In the genomic region with DNA sequence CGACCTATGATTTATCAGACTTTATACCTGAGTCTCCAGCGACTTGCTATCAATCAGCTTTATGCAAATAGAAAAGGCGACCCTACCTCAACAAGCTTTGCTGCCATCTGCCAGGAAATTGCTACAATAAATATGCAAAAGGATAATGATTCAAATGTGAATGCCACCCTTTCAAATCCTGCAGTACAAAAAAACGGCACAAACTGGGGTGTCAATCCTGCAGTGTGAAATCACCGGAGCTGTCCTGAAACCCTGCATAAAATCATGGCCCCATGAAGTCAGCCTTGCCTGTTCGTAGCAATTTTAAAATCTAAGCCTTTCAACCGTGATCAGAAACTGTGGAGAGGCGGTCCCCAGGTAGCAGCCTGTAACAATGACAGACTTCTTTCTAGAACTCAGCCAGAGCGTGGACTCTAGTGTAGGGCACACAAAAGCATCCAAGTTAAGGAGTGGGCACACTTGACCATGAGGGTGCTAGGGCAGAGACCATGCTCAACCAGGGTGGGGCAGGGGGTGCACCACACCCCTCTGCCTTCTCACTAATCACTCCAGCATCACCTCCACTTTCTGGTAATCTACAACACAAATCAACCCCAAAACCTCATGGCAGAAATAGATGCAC, we compare ENCODE assay signal across 12 mouse cellular contexts. TPM values are rescaled to one million over a fixed set of nuclear protein-coding genes. Genes with fewer than 3 reads are reported as not detected.
DNase-seq lines count a peak whose midpoint lies in the region; ATAC-seq and TF ChIP-seq lines count a peak whose summit lies in the region.
"Had no signal": no experiment of that assay in that cellular context is flagged by ENCODE, and none has a peak within 500 bp of the region (broad histone marks: within the 10 kb centered on the region; RNA-seq: fewer than 3 reads in every experiment).

No protein-coding gene starts in this region.

- no peak overlapping the region for H3K4me3 ChIP-seq in forebrain, embryonic 10.5 days
- no peak overlapping the region for H3K4me3 ChIP-seq in forebrain, embryonic 11.5 days (ENCODE audit: low read depth, low read length)
- peak overlapping the region; percentile 23; the same call in 1 of the 2 replicates for H3K4me3 ChIP-seq in E14TG2a.4 (replicated peaks; ENCODE audit: low read length)
- no peak overlapping the region for H3K4me3 ChIP-seq in hindbrain, embryonic 12.5 days
- H3K4me3 ChIP-seq in midbrain, embryonic 14.5 days (replicated peaks; ENCODE audit: low read depth, low read length), result no peak overlapping the region
- H3K4me3 ChIP-seq in liver, embryonic 12.5 days, result no peak overlapping the region
- H3K4me3 ChIP-seq: heart, embryonic 13.5 days had no signal

- TF ChIP-seq CTCF in E14TG2a.4 (conservative IDR thresholded peaks at IDR 0.05; ENCODE audit: low read length), result no peak

- H3K27me3 ChIP-seq in forebrain, embryonic 10.5 days (ENCODE audit: poor library complexity, severe bottlenecking), result no peaks in the 10 kb centered on the region
- H3K27me3 ChIP-seq in forebrain, embryonic 11.5 days (ENCODE audit: control insufficient read depth, insufficient read depth, low read length), result no peaks in the 10 kb centered on the region
- peaks cover 19% of the 10 kb centered on the region for H3K27me3 ChIP-seq in E14TG2a.4 (ENCODE audit: insufficient read depth, low read length)
- H3K27me3 ChIP-seq in hindbrain, embryonic 12.5 days, result no peaks in the 10 kb centered on the region
- H3K27me3 ChIP-seq in midbrain, embryonic 14.5 days (ENCODE audit: control insufficient read depth, insufficient read depth, low read length), result no peaks in the 10 kb centered on the region
- 0 out of 2 replicates have a peak, but pooled peaks cover 7% of the 10 kb centered on the region for H3K27me3 ChIP-seq in liver, embryonic 12.5 days (replicated peaks)
- H3K27me3 ChIP-seq: heart, embryonic 13.5 days had no signal

- WGBS in forebrain, embryonic 10.5 days, result 78% methylated on average over 9 of the region's 9 CpGs
- 69% methylated on average over 9 of the region's 9 CpGs for WGBS in forebrain, embryonic 11.5 days
- WGBS in hindbrain, embryonic 12.5 days, result 42% methylated on average over 9 of the region's 9 CpGs
- WGBS in midbrain, embryonic 14.5 days, result 17% methylated on average over 9 of the region's 9 CpGs
- WGBS in liver, embryonic 12.5 days (ENCODE audit: insufficient replicate concordance), result 59% methylated on average over 9 of the region's 9 CpGs

- peak overlapping the region; percentile 69 for H3K27ac ChIP-seq in forebrain, embryonic 10.5 days
- no peak overlapping the region for H3K27ac ChIP-seq in forebrain, embryonic 11.5 days (ENCODE audit: low read depth, low read length)
- H3K27ac ChIP-seq in hindbrain, embryonic 12.5 days, result peak overlapping the region; percentile 84
- peak overlapping the region; percentile 85 for H3K27ac ChIP-seq in midbrain, embryonic 14.5 days (replicated peaks; ENCODE audit: low read depth, low read length)
- no peak overlapping the region for H3K27ac ChIP-seq in liver, embryonic 12.5 days

- no peak for DNase-seq in forebrain, embryonic 10.5 days (ENCODE audit: extremely low spot score, low spot score)
- DNase-seq in forebrain, embryonic 11.5 days (ENCODE audit: low spot score), result no peak
- peak; percentile 59 for DNase-seq in midbrain, embryonic 14.5 days
- no peak for DNase-seq in adrenal gland, adult 2 months
- no peak for DNase-seq in cerebellum, adult 9-10 months
- DNase-seq: cerebellum, postnatal 14 days; kidney, adult 2 months; left cerebral cortex, postnatal 4 days had no signal

- no peaks in the 10 kb centered on the region for H3K9me3 ChIP-seq in forebrain, embryonic 10.5 days
- H3K9me3 ChIP-seq in forebrain, embryonic 11.5 days (ENCODE audit: control insufficient read depth, low read length), result no peaks in the 10 kb centered on the region
- no peaks in the 10 kb centered on the region for H3K9me3 ChIP-seq in E14TG2a.4 (ENCODE audit: low read length)
- no peaks in the 10 kb centered on the region for H3K9me3 ChIP-seq in hindbrain, embryonic 12.5 days (replicated peaks)
- H3K9me3 ChIP-seq in midbrain, embryonic 14.5 days (ENCODE audit: control insufficient read depth, low read length), result no peaks in the 10 kb centered on the region
- H3K9me3 ChIP-seq in liver, embryonic 12.5 days (replicated peaks), result no peaks in the 10 kb centered on the region
- H3K9me3 ChIP-seq: heart, embryonic 13.5 days had no signal

- H3K4me1 ChIP-seq in forebrain, embryonic 10.5 days, result peaks cover 41% of the 10 kb centered on the region
- peaks cover 8% of the 10 kb centered on the region; the same call in 1 of the 2 replicates for H3K4me1 ChIP-seq in forebrain, embryonic 11.5 days (replicated peaks; ENCODE audit: control insufficient read depth, insufficient read depth, low read length)
- peaks cover 73% of the 10 kb centered on the region for H3K4me1 ChIP-seq in E14TG2a.4 (replicated peaks; ENCODE audit: low read depth, low read length)
- H3K4me1 ChIP-seq in hindbrain, embryonic 12.5 days, result peaks cover 30% of the 10 kb centered on the region
- H3K4me1 ChIP-seq in midbrain, embryonic 14.5 days (ENCODE audit: control insufficient read depth, insufficient read depth, low read length), result peaks cover 33% of the 10 kb centered on the region
- H3K4me1 ChIP-seq in liver, embryonic 12.5 days, result peaks cover 5% of the 10 kb centered on the region; the same call in 1 of the 2 replicates

- H3K4me2 ChIP-seq in forebrain, embryonic 11.5 days (ENCODE audit: low read depth, low read length, severe bottlenecking), result no peak overlapping the region
- no peak overlapping the region for H3K4me2 ChIP-seq in hindbrain, embryonic 12.5 days (replicated peaks)
- 0 out of 2 replicates have a peak overlapping the region, but pooled peaks have one; percentile 6 for H3K4me2 ChIP-seq in midbrain, embryonic 14.5 days (ENCODE audit: low read length)
- H3K4me2 ChIP-seq in liver, embryonic 12.5 days, result no peak overlapping the region
- H3K4me2 ChIP-seq: heart, embryonic 13.5 days had no signal

- no peak overlapping the region for H3K9ac ChIP-seq in forebrain, embryonic 11.5 days (ENCODE audit: low read length)
- H3K9ac ChIP-seq in hindbrain, embryonic 12.5 days, result no peak overlapping the region
- no peak overlapping the region; the same call in 1 of the 2 replicates for H3K9ac ChIP-seq in midbrain, embryonic 14.5 days (replicated peaks; ENCODE audit: low read length)
- H3K9ac ChIP-seq in liver, embryonic 12.5 days, result no peak overlapping the region
- H3K9ac ChIP-seq: heart, embryonic 13.5 days had no signal

- no peak; the same call in 1 of the 2 replicates for ATAC-seq in forebrain, embryonic 11.5 days (replicated peaks; ENCODE audit: low FRiP score)
- ATAC-seq in hindbrain, embryonic 12.5 days (ENCODE audit: low FRiP score), result peak; percentile 36; the same call in 1 of the 2 replicates
- ATAC-seq in midbrain, embryonic 14.5 days (ENCODE audit: low FRiP score, low TSS enrichment), result peak; percentile 42; the same call in 1 of the 2 replicates
- no peak for ATAC-seq in liver, embryonic 12.5 days

- 0 out of 2 replicates have a peak, but pooled peaks cover 3% of the 10 kb centered on the region for H3K36me3 ChIP-seq in forebrain, embryonic 10.5 days (replicated peaks)
- H3K36me3 ChIP-seq in forebrain, embryonic 11.5 days (ENCODE audit: control insufficient read depth, insufficient read depth, low read length), result no peaks in the 10 kb centered on the region
- H3K36me3 ChIP-seq in E14TG2a.4 (ENCODE audit: insufficient read depth, low read length), result no peaks in the 10 kb centered on the region
- H3K36me3 ChIP-seq in hindbrain, embryonic 12.5 days, result 0 out of 2 replicates have a peak, but pooled peaks cover 6% of the 10 kb centered on the region
- H3K36me3 ChIP-seq in midbrain, embryonic 14.5 days (ENCODE audit: control insufficient read depth, insufficient read depth, low read length), result peaks cover under 1% of the 10 kb centered on the region; the same call in 1 of the 2 replicates
- no peaks in the 10 kb centered on the region for H3K36me3 ChIP-seq in liver, embryonic 12.5 days

RNA-seq across cellular contexts. Expression of gene Traf3ip2, which starts 40.6 kb away (rescaled TPM):
- 10.3 and 11.7 TPM in 2 replicates for polyA plus RNA-seq in forebrain, embryonic 10.5 days (2016; fragmentation: Nextera tagmentation; extraction: Ambion mirVana)
- polyA plus RNA-seq in forebrain, embryonic 11.5 days (2014; fragmentation: Nextera tagmentation; extraction: Ambion mirVana), result 3.8 and 5.4 TPM in 2 replicates
- polyA plus RNA-seq in hindbrain, embryonic 12.5 days (2016; fragmentation: Nextera tagmentation; extraction: Ambion mirVana), result 5.8 and 7.0 TPM in 2 replicates
- polyA plus RNA-seq in midbrain, embryonic 14.5 days (2014; fragmentation: Nextera tagmentation; extraction: Ambion mirVana), result 5.4 and 6.8 TPM in 2 replicates
- polyA plus RNA-seq in liver, embryonic 12.5 days (2016; fragmentation: Nextera tagmentation; extraction: Ambion mirVana), result 2.1 and 3.1 TPM in 2 replicates
- total RNA-seq in adrenal gland, adult 2 months (2021), result 10 to 100 TPM; 15.3 to 19.1 TPM
- polyA plus RNA-seq in adrenal gland, adult 2 months (2012; rRNA removed), result 20.2 and 24.2 TPM in 2 replicates

Comparison
In these comparisons a context has a peak if more than half of its experiments do, and no peak if none do; other contexts are left out.
1. H3K27ac ChIP-seq: peak in forebrain, embryonic 10.5 days (single experiment), hindbrain, embryonic 12.5 days (single experiment) and midbrain, embryonic 14.5 days (single experiment); none in forebrain, embryonic 11.5 days (single experiment) and liver, embryonic 12.5 days (single experiment).
2. ATAC-seq: peak in hindbrain, embryonic 12.5 days (single experiment) and midbrain, embryonic 14.5 days (single experiment); none in forebrain, embryonic 11.5 days (single experiment) and liver, embryonic 12.5 days (single experiment).